Mouse (Mus musculus) liver, embryonic 11.5 days (tissue): Measurements from ENCODE around the gene Nfib. TPM values are rescaled to one million over a fixed set of nuclear protein-coding genes. Genes with fewer than 3 reads are reported as not detected.

ENCODE experiments used
- ATAC-seq: fragments of 200-750 bp; cut with Nextera tagmentation; replicated peaks from 2 replicates; pipeline ENCODE4 v1.8.0; 2017; ENCODE audit warnings: moderate number of reproducible peaks, mild to moderate bottlenecking, moderate TSS enrichment, moderate library complexity; ENCODE audit not compliant: low FRiP score
- DNase-seq: peaks from one replicate; pipeline ENCODE4 v3.0.0-alpha.2; 2017; ENCODE audit warnings: low spot score
- H3K27ac ChIP-seq: fragments of 300-500 bp; sonication (generic); 2 replicates; pipeline ENCODE4 v1.5.1; 2014; ENCODE audit warnings: mild to moderate bottlenecking, low read depth, low read length, control low read depth
- H3K27me3 ChIP-seq: fragments of 300-500 bp; sonication (generic); replicated peaks from 2 replicates; pipeline ENCODE4 v1.6.1; 2014; ENCODE audit warnings: low read length, mixed read lengths; ENCODE audit not compliant: control insufficient read depth, insufficient read depth
- H3K36me3 ChIP-seq: fragments of 300-500 bp; sonication (generic); 2 replicates; pipeline ENCODE4 v1.6.1; 2014; ENCODE audit warnings: mild to moderate bottlenecking, low read length, moderate library complexity, mixed read lengths; ENCODE audit not compliant: control insufficient read depth, insufficient read depth
- H3K4me1 ChIP-seq: fragments of 300-500 bp; sonication (generic); replicated peaks from 2 replicates; pipeline ENCODE4 v1.6.1; 2014; ENCODE audit warnings: low read length, mixed read lengths; ENCODE audit not compliant: control insufficient read depth, insufficient read depth
- H3K4me2 ChIP-seq: fragments of 300-500 bp; sonication (generic); 2 replicates; pipeline ENCODE4 v1.6.1; 2014; ENCODE audit warnings: mild to moderate bottlenecking, control low read depth, moderate library complexity
- H3K4me3 ChIP-seq: fragments of 300-500 bp; sonication (generic); 2 replicates; pipeline ENCODE4 v1.5.1; 2014; ENCODE audit warnings: low read depth, low read length, control low read depth
- H3K9ac ChIP-seq: fragments of 300-500 bp; sonication (generic); 2 replicates; pipeline ENCODE4 v1.6.1; 2014; ENCODE audit warnings: low read depth, low read length, control low read depth
- H3K9me3 ChIP-seq: fragments of 300-500 bp; sonication (generic); 2 replicates; pipeline ENCODE4 v1.6.1; 2016; ENCODE audit warnings: low read length, inconsistent platforms, mixed read lengths; ENCODE audit not compliant: control insufficient read depth
- WGBS: fragments of 180-500 bp; shearing (Covaris S2); extraction: QIAGEN DNeasy Blood & Tissue Kit; methylation state at CpG from one replicate; pipeline ENCODE4 v1.1.7; 2014; 5-methylcytosine and 5-hydroxymethylcytosine counted together
- polyA plus RNA-seq: library from polyadenylated mRNA; unstranded; fragments of >200 nt; fragmentation: Nextera tagmentation; extraction: Ambion mirVana; gene quantifications from 2 replicates; pipeline ENCODE4 v1.2.1, GENCODE M21; 2014

Nfib gene
- polyA plus RNA-seq, 1 experiment from 2014 or later = 26.9 TPM

GRCm38 (mm10) chr4:82715833-82716232, 10.3 kb upstream of the Nfib start:
- Histone ChIP-seq H3K27me3 (no peaks in the 10 kb centered on the region), H3K4me1 (no peaks in the 10 kb centered on the region), H3K9ac (no peak overlapping the region), H3K27ac (no peak overlapping the region), H3K4me2 (no peak overlapping the region), H3K4me3 (no peak overlapping the region), H3K9me3 (no peaks in the 10 kb centered on the region), H3K36me3 (no peaks in the 10 kb centered on the region)
- DNase-seq (no peak), ATAC-seq (no peak)
- 70% methylated on average over 2 of the region's 2 CpGs for WGBS

- DNase-seq (no peak), ATAC-seq (no peak)
- H3K9ac ChIP-seq = no peak overlapping the region
- 63% methylated on average over 7 of the region's 7 CpGs for whole genome bisulfite sequencing
- no peak overlapping the region for H3K4me3 ChIP-seq
- H3K9me3 ChIP-seq = no peaks in the 10 kb centered on the region
- no peaks in the 10 kb centered on the region for H3K4me1 ChIP-seq
- no peak overlapping the region for H3K27ac ChIP-seq
- H3K27me3 ChIP-seq = no peaks in the 10 kb centered on the region
- H3K4me2 ChIP-seq = no peak overlapping the region
- H3K36me3 ChIP-seq = no peaks in the 10 kb centered on the region
Observed at GRCm38 (mm10) chr4:82711611-82712295, 6.2 kb upstream of the Nfib start.

GRCm38 (mm10) chr4:82709666-82710065, 4.1 kb upstream of the Nfib start:
- Histone ChIP-seq H3K4me1 (0 out of 2 replicates have a peak, but pooled peaks cover 2% of the 10 kb centered on the region), H3K4me3 (no peak overlapping the region), H3K36me3 (no peaks in the 10 kb centered on the region), H3K9me3 (no peaks in the 10 kb centered on the region), H3K27ac (no peak overlapping the region), H3K4me2 (no peak overlapping the region), H3K27me3 (no peaks in the 10 kb centered on the region), H3K9ac (no peak overlapping the region)
- DNase-seq = no peak
- peak; percentile 53; the same call in 1 of the 2 replicates for ATAC-seq
- WGBS = 32% methylated on average over 6 of the region's 6 CpGs

DNA sequence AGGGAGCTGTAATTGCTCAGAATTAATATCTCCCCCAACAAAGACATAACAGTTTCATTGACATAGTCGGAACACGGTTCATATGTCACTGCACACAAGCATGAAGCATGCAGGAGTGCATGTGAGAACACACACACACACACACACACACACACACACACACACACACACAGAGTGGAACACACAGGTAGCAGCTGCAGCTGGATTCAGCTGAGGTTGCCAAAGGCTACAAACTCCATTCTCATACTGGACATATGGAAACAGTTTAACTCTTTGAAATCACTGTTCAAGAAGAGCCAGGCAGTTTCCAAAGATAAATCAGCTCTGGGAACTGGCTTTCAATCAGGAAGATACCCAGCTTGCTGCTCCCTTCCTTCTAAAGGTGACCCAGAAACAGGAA, 462 bp upstream of the Nfib start:
- H3K4me3 ChIP-seq = no peak overlapping the region
- DNase-seq (no peak), ATAC-seq (no peak)
- no peak overlapping the region for H3K27ac ChIP-seq
- H3K36me3 ChIP-seq = no peaks in the 10 kb centered on the region
- H3K27me3 ChIP-seq = no peaks in the 10 kb centered on the region
- no peak overlapping the region for H3K4me2 ChIP-seq
- H3K9me3 ChIP-seq = no peaks in the 10 kb centered on the region
- 93% methylated on average over 2 of the region's 2 CpGs for WGBS
- peaks cover 2% of the 10 kb centered on the region; the same call in 1 of the 2 replicates for H3K4me1 ChIP-seq
- no peak overlapping the region for H3K9ac ChIP-seq

DNA sequence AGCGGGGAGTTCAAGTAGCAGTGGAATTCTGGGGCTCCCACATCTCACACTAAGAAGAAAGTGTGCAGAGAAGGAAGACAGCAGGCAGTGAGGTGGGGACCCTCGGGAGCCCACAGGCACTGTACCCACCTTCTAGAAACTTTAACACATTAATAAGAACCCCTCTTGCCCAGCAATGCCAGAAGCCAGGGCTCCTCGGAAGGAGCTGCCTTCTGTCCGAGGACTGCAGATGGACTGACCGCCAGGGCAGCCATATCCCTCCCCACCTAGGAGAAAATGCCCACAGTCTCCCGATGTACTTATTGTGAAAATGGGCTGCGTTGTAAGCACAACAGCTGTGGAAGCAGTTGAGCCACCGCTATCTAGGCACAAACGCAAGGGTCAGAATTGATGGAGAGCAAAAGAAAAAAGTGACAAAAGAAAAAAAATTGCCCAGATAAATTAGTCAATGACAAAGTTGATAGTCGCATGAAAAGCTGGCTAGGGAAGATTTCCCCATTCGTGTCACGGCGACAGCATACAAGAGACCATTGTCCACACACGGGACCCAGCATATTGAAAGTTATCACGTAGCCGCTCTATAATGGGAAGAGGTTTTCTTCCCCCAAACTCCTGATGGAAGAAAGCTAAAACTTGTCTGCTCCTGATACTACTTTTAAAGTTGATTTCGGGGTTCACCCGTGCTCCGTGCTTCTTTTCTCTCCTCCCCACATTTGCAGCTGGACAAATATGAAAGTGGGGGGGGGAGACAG, 1.3 kb downstream of the Nfib start:
- Histone ChIP-seq H3K9me3 (no peaks in the 10 kb centered on the region), H3K36me3 (no peaks in the 10 kb centered on the region), H3K9ac (no peak overlapping the region), H3K4me3 (no peak overlapping the region), H3K27me3 (no peaks in the 10 kb centered on the region), H3K4me1 (peaks cover 2% of the 10 kb centered on the region; the same call in 1 of the 2 replicates), H3K4me2 (no peak overlapping the region), H3K27ac (no peak overlapping the region)
- 82% methylated on average over 19 of the region's 19 CpGs for WGBS
- DNase-seq = no peak
- ATAC-seq = no peak

DNA sequence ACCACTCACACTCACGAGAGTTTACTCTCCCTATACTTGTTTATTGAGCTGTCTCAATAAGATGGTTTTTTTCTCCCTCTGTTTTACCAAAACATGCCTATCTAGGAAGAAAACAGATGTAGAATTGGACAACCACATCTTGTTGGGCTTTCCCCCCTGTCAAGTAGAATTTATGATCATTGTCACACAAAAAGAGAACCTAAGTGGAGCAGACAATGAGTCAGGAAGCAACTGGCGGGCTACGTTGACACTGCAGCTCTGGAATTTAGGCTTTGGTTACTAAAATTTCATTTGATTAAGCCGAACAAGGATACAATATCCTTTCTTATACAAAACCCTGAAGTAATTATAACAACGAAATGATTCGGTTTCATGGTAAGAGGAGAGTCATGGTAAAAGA, 2.7 kb downstream of the Nfib start:
- Histone ChIP-seq H3K4me1 (peaks cover 2% of the 10 kb centered on the region; the same call in 1 of the 2 replicates), H3K27ac (no peak overlapping the region), H3K9me3 (no peaks in the 10 kb centered on the region), H3K9ac (no peak overlapping the region), H3K27me3 (no peaks in the 10 kb centered on the region), H3K36me3 (no peaks in the 10 kb centered on the region), H3K4me3 (no peak overlapping the region), H3K4me2 (no peak overlapping the region)
- ATAC-seq (no peak), DNase-seq (no peak)
- 44% methylated on average over 6 of the region's 6 CpGs for WGBS

DNA sequence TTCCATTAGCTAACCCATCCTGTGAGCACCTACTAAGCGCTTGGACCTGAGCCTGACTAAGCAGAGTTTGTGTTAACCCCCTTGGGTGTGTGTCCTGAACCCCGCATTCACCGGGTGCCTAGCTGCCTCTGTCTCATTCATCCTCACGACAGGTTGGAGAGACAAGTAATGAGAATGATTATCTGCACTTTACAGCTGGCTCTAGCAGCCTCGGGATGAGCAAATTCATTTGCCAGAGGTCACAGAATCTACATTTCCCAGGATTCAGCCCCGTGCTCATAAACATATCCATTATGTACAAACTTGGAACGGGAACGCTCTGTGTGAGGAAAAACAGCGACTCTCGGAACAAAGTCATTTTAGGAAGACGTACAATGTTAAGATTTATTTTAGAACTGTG, 6.0 kb downstream of the Nfib start:
- H3K9ac ChIP-seq = no peak overlapping the region
- H3K27me3 ChIP-seq = no peaks in the 10 kb centered on the region
- no peak overlapping the region for H3K4me2 ChIP-seq
- H3K4me3 ChIP-seq = no peak overlapping the region
- no peak overlapping the region for H3K27ac ChIP-seq
- ATAC-seq (no peak), DNase-seq (no peak)
- no peaks in the 10 kb centered on the region; the same call in 1 of the 2 replicates for H3K4me1 ChIP-seq
- WGBS = 75% methylated on average over 11 of the region's 11 CpGs
- no peaks in the 10 kb centered on the region for H3K9me3 ChIP-seq
- H3K36me3 ChIP-seq = no peaks in the 10 kb centered on the region

DNA sequence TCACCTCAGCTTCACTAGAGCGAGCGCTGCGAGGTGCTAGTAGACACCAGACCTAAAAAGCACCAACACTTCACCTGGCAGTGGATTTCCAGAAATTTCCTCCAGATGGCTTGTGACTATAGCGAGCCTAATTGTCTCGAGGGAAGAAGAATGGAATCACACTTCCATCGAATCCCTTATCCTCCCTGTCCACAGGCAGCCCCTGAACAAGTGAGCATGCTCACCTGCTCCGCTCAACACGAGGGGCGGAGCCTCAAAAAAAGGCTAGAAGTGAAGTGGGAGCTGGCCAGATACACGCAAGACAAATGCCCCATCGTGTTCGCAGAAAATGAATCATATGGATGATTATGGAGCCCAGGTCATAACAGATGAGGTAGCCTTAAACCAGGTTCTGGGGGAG, 6.9 kb downstream of the Nfib start:
- Histone ChIP-seq H3K4me1 (no peaks in the 10 kb centered on the region), H3K27me3 (no peaks in the 10 kb centered on the region), H3K27ac (no peak overlapping the region), H3K9me3 (no peaks in the 10 kb centered on the region), H3K36me3 (no peaks in the 10 kb centered on the region), H3K4me3 (no peak overlapping the region), H3K9ac (no peak overlapping the region), H3K4me2 (no peak overlapping the region)
- WGBS = 82% methylated on average over 12 of the region's 12 CpGs
- no peak for ATAC-seq
- DNase-seq = no peak

DNA sequence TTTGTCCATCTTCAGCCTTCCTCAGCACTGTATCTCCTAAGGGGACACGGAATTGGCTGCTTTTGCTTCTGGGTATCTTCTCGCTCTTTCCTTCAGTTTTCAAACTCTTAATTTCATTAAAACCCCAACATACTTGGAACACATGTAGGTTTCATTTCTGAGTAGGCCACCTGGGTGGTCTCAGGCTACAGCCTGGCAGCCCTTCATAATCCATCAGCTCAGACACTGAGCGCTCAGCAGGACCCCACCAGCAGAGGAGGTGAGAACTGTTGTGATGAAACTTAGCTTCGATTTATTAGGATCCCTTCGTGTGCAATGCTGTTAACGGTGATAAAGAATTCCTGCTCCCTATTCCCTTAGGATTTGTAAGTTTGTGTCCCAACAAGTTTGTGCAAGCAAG, 8.4 kb downstream of the Nfib start:
- H3K36me3 ChIP-seq = no peaks in the 10 kb centered on the region
- no peaks in the 10 kb centered on the region for H3K27me3 ChIP-seq
- no peaks in the 10 kb centered on the region for H3K4me1 ChIP-seq
- no peak overlapping the region for H3K4me2 ChIP-seq
- H3K27ac ChIP-seq = no peak overlapping the region
- no peaks in the 10 kb centered on the region for H3K9me3 ChIP-seq
- DNase-seq (no peak), ATAC-seq (no peak)
- H3K4me3 ChIP-seq = no peak overlapping the region
- H3K9ac ChIP-seq = no peak overlapping the region
- WGBS = 58% methylated on average over 6 of the region's 6 CpGs
